Mouse (Mus musculus): ENCODE measurements around the gene Optc.

Gene Optc

DNA sequence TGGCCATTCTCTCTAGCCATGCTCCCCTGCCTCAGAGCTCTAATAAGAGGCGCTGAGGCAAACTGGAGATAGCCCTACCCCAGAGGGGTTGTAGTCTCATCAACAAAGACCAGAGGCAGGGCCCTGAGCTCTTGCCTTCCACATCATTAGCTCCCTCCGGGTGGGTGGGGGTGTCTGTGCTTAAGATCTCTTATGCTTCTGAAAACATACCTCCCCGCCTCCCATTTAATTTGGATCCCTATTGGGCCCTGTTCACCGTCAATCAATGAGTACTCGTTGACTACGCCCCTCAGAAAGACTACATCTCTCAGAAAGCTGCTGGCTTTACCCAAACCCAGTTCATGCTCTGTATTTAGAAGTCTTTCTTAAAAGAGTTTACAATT is 10.3 kb upstream of the Optc start:
- peak; percentile 70 for DNase-seq (ENCODE audit: low read depth, low spot score)

DNA sequence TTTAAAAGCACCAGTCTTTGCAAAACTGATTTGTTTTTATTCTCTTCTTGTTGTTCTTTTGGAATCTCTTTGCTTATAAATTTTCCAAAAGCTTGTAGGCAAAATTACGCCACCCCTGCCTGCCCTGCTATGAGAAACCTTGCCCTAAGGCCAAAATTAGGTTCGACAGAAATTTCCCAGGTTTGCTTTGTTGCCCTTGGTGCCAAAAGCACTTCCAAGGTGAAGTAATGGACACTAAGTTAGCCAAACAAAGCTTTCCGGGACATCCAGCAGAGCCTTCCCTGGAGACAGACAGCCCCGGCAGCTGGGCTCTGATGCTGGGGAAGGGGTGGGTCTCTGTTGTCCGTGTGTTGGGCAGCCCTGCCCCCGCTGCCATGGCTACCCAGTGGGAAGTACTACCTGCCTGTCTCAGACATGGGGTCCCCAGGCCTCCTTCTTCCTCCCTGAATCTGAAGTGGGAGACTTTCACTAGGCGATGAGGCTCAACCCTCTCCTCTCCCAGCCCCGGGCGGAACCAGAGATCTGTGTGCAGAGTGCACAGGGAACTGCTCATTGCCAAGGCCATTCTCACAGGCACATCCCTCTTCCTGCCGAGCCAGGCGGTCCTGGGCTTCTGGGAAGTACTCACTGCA is 9.8 kb upstream of the Optc start:
- DNase-seq (ENCODE audit: low read depth, low spot score): no peak

DNA sequence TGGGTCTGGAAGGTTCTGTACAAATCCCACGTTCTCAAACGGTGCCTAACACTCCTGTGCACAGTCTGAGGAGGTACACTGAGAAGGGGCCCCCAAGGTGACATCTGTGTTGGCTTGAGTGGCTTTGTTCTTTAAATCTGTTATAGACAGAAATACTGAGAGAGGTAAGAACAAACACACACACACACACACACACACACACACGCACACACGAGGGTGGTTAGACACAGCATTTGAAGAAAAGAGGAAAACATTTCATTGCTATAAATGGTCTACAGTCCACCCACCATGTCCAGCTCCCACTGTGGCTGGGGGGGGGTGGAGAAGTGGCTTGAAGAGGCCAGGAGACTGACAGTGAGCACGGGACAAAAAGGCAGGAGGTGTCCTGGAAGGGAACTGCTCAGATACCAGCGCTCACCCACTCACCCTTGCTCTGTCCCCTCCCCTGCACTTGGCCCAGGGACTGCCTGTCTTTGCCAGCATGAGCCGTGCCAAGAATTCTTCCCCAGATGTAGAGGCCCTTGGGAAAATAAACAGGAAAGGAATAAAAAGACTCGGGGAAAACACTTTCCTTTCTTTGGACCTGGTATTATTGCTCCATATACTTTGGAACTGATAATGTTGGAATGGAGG is 8.0 kb upstream of the Optc start:
- DNase-seq (ENCODE audit: low read depth, low spot score): peak; percentile 76

DNA sequence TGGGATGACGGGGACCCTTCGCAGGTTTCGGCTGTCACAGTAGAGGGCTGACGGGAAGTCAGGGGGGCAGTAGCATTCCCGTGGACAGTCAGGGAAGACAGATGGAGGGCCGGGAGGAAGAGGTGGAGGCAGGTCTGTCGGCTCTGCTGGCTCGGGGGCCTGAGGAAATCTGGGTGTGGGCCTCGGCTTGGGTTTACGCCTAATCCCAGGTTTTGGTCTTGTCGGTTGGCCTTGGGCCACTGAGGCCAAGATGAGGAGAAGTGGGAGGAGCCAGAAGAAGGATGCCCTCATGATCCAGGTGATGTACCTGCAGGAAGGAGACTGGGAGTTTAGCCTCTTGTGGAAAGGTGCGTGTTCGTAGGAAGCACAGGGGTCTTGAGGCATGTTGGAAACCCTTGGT is 7.3 kb upstream of the Optc start:
- DNase-seq (ENCODE audit: low read depth, low spot score): no peak

DNA sequence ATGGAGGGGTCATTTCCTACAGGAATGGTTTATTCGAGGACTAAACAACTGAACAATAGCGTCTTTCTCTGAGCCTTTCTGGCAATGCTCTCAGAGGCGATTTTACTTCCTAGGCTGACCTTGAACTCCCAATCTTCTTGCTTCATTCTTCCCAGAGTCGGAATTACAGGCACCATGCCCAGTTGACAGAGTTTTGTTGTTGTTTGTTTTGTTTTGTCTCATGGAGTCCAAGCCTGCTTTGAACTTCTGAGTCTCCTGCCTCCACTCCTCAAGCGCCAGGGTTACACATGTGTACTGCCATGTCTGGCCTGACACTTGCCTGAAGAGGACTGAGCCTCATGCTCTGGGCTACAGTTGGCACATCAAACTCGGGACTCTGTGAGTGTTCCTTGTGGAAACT is 5.2 kb upstream of the Optc start:
- DNase-seq (ENCODE audit: low read depth, low spot score): no peak

DNA sequence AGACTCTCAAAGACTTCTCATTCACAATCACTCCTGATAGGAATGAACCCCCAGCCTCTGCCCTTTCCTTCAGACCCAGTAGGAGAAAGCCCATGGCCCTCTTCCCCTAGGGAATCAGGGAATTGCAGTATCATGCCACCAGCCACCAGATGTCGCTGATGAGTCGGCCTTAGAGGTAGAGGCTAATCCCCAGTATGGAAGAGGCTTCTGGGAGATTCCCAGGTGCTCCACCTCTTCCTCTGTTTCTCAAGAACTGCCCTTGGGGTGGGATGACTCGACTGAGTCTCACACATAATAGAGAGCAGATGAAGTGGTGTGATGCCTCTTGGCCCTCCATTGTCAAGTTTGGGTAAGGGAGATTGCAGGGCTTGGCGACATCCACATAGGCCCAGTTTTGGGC is 3.7 kb upstream of the Optc start:
- peak; percentile 68 for DNase-seq (ENCODE audit: low read depth, low spot score)

DNA sequence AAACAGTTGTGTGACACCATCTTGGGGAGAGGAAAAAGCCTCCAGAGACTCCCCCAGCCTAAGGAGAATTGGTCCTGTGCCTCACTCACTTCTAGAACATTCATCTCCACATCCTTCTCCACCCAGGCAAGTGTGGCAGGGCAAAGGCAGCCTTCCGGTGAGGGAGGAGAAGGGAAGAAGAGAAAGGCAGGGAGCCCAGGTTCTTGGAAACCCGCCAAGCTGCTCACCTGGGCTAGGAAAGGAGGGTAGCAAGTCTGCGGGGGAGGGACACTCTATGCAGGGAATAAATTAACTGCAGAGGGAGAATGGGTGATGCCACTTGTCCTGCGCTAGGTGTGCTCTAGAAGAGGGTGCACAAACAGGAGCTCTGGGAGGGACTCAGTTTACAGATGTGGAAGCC is 3.2 kb upstream of the Optc start:
- DNase-seq (ENCODE audit: low read depth, low spot score): no peak

DNA sequence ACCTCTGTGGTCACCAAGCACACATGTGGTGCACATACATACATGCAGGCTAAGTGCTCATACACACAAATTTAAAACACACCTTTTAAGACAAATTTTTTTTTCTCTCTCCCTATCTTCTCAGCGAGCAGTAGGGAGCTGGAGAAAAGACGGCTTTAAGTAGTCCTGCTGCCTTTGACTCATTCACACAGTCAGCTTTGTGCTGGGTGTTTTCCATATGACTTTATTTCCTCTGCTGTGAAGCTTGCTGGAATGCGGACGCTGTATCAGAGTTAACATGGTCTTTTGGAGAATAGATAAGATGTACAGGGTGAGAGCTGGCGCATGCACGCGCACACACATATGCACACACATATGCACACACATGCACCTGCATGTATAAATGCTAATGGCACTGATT is 2.3 kb upstream of the Optc start:
- no peak for DNase-seq (ENCODE audit: low read depth, low spot score)

DNA sequence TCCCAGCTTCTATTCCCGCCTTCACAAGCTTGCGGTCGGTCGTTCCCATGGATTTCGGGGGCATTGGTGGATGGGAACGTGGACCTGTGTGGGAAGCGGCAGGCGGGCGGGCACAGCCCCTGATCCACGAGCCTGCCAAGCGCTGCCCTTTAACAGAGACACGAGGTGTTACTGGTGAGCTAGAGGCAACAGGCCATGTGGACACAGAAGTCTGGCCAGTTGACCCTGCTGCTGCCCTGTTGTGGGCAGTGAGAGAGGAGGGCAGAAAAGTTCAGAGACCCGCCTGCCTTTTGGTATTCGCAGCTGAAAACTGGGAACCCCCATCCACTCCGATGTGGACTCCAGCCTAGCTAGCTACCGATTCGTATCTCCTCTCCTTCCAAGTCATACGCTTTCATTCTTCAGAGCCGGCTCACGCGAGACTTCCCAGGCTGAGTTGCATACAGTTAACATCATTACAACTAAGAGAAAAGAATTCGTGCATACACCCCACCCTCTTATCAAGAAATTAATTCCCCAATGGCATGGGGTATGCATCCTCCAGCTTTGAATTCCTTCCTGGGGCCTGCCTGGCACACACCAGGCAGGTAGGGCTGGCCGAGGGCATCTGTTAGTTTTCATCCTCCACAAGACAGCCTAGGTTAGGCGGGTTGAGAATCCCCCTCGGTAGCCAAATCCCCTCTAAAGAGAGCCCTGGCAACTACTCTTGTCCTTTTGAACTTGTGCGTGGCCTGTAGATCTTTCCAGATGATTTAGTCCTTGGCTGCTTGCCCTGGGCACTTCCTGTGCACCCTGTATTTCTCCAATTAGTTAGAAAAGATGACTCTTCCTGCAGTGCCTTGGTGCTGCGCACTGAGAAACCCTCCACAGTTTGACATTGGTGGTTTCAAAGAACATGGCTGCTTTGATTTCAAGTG is 1.1 kb upstream of the Optc start:
- peak; percentile 48 for DNase-seq (ENCODE audit: low read depth, low spot score)

DNA sequence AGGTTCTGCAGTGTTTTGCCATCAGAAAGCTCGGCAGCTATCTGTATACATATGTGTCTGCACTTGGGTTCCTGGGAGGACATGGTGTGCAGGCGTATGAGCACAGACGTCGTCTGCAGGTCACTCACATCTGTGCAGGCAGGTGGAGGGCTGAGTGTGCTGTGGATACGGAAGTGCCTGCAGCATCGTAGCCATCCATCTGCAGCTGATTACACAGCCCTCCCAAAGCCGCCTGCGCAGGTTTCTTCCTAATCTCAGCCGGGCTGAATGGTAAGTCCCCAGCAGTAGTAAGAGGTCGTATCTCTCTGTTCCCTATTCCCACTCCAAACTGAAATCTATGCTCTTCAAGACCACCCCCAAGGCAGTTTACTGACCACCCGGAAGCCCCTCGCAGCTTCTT is 1.4 kb downstream of the Optc start:
- DNase-seq (ENCODE audit: low read depth, low spot score): no peak

DNA sequence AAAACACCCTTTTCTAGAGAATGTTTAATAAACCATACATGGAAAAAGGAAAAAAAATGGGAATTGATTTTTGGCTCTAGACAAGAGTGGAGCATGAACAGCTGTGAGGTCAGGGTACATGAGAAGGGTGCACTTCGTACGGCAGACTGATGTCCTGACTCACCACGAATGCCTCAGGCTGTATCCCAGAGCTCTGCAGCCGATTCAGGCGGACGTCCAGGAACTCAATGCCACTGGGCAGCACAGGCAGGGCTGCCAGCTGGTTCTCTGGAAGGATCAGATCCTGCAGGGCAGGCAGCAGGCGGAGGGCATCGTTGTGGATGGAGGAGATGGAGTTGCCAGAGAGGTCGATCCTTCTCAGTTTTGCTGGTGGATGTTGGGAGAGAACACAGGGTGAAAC is 7.0 kb downstream of the Optc start:
- DNase-seq (ENCODE audit: low read depth, low spot score): no peak

DNA sequence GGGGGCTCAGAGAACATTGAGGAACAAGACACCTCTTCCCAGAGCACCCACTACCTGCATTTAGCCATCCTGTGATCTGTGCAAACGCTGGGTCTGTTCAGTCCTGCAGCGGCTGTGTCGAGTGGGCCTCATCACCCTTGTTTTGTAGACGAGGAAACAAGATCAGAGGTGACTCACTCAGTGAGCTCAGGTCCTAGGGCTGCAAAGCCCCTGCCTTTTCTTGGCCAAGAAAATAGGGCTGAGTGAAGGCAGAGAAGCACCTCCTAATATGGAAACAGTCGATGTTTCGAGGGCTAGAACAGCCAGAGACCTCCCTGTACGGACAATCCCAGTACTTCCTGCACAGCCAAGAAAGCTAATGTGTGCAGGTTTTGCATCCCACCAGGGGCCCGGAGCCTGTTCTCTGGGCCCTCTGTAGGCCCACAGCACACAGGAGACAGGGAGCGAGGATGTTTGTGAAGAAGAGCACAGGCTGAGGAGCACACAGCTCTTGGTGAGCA is 8.7 kb downstream of the Optc start:
- no peak for DNase-seq (ENCODE audit: low read depth, low spot score)

DNA sequence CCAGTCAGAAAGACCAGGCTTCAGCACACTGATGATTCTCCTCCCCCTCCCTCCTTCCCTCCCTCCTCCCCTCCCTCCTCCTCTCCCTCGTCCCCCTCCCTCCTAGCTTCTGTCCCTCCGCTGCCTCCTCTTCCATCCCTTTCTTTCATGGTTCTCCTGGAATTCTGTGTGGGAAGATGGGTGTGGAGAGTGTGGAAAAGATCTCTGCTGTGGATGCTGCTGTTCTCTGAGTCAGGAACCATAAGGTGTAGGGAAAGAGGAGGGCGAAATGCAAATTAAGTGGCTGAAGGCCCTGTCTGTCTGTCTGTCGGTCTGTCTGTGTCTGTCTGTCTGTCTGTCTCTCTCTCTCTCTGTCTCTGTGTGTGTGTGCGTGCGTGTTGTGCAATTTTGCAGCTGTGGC is 10.5 kb downstream of the Optc start:
- no peak for DNase-seq (ENCODE audit: low read depth, low spot score)

DNA sequence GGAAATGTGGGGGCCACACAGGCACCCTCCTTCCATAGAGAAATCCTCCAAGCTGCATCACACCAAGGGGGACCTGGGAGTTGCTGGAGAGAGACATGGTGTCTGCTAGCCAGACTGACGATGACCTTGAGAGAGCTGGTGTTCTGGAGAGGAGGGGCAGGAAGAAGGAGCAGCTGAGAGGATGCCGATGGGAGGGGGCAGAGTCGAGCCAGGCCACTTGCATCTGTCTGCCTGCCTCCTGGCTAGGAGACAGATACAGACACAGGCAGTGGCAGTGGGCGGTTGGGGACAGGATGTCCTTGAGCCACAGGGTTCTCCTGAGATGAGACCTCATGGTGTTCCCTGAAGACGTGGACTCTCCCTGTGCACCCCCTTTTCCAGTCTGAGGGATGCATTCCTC is 16.3 kb downstream of the Optc start:
- DNase-seq (ENCODE audit: low read depth, low spot score): no peak

DNA sequence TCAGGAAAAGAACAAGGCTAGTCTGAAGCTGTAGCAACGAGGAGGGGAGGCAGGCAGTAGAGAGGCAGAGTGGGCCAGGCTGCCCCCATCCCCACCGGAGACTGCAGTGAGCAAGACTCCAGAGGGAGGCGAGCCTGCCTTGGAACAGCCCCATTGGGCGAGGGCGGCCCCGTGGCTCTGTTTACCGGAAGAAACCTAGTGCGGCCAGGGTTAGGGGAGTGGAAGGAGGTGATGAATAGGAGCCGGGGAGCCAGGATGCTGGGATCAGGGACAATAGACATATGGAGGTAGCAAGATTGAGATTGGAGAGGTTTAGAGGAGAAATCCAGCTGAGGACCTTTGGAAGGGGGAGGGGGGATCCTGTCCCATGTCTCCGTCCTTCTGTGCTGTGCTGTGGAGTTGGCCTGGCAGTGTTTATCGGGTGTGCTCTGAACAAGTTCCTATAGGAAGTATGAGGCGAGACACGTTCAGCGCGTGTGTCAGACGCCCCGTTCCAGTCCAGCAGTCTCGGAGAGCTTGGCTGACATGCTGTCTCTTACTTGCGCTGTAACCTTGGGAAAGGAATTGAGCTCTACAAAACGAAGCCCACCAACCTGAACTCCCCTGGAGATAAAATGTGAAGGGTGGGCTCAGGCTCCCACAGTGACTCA is 17.7 kb downstream of the Optc start:
- no peak for DNase-seq (ENCODE audit: low read depth, low spot score)

DNA sequence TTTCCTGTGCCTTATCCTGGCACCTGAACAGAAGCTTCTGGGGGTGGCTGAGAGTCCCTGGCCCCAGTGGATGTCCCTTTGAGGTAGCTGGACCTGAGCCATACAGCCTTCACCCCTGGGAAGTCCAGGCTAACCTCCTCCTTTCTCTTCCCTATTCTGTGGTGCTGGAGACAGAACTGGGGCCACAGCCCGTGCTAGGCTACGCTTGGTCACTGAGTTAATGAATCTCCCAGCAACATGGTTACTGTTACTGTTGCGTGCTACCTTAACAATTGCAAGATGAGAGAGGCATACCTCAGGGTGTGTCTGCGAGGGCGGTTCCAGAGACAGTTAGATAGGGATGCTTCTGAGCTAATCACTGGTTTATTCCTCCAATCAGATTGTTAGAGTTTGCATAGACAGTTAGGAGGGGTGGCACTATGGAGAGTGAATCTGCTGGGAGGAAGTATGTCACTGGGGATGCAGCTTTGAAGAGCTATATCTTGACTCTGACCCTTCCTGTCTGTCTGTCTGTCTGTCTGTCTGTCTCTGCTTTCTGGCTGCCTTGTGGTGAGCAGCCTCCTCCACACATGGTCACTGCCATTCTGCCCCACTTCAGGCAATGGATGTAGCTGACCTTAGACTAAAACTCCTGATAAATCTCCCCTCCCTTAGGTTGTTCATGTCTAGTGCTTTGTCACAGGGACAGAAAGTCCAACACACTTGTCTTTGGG is 20.1 kb downstream of the Optc start:
- no peak for DNase-seq (ENCODE audit: low read depth, low spot score)

DNA sequence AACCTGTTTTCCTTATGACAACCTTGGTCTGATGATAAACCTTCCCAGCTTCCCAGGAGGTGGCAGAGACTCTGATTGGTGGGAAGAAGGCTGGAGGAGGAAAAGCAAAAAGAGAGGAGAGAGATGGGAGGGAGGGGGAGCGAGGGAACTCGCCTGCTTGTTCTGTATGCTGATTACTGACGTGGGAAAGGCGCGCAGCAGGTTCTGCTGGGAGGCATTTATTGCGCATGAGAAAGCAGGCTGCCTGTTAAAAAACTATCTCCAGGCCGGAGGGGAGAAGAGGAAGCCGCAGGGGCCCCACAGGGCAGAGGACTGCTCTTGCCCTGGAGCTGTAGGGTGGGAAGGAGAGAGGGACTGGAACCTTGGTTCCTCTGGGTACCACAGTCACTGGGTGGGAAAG is 20.8 kb downstream of the Optc start:
- no peak for DNase-seq (ENCODE audit: low read depth, low spot score)

DNA sequence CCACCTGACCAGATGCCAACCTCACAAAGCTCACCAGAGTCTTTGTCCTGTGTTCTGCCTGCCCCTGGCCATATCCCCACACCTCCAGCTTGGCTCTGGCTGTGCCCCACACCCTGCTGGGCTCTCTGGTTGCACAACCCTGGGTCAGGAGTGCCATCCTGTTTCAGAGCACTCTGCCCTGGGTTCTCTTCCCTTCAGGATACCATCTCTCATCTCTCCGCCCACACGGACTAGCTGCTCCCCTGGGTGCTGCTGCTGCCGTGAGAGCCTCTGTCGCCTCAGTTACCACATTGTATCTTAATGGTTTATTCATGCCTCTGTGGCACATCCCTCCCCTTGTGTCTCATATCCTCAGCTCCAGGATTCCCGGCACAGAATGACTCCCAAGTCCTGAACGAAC is 21.4 kb downstream of the Optc start:
- no peak for DNase-seq (ENCODE audit: low read depth, low spot score)

DNA sequence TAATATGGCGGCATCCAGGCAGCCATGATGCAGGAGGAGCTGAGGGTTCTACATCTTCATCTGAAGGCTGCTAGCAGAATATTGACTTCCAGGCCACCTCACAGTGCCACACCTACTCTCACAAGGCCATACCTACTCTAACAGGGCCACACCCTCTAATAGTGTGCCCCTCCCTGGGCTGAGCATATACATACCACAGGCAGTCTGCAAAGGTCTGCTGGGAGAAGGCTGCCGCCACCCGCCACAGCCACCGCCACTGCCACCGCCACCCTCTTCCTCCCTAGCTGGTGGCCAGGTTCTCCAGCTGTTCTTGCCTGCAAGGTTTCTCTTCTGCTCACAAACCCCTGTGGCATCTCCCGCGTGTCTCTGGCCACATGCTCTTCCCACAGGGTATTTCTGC is 22.0 kb downstream of the Optc start:
- no peak for DNase-seq (ENCODE audit: low read depth, low spot score)

DNA sequence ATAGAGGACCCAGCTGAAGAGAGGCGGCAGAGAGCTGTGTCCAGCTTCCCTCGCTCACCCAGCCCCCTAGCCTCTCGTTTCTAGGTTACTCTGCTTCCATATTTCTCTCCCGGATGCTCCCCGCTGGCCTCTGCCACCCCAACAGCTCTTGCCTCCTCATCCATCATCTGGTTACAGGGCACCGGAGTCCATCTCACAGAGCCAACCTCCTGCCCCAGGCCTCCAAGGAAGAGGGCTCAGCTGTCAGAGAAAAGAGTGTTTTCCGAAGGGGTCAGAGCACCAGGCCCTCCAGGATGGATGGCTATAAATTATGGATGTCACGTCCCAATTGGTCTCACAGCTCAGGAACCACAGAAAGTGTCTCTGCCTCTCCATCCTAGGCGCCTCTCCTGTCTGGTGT is 23.1 kb downstream of the Optc start:
- DNase-seq (ENCODE audit: low read depth, low spot score): no peak

DNA sequence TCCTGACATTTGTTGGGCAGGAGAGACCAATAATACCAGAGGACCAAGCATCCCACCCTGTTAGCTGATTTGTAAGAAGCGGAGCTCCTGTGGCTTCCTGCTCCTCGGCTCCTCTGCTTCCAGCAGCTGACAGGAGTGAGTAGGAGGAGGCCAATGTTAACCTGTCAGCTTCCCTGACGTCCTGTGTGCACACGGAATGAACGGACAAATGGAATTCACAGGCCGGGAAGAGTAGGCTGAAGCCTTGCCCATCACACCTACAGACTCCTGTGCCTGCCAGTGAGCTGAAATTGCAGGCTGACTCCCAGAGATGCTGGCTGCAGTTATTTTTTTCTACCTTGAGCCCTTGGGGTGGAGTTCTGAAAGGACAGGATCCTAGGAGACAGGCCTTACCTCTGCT is 23.7 kb downstream of the Optc start:
- DNase-seq (ENCODE audit: low read depth, low spot score): no peak

Measured in skeletal muscle tissue, adult 2 months (tissue).